Mouse (Mus musculus) frontal cortex, postnatal 25 days (tissue): ENCODE data around the gene Rsph14.
"Not testable (repeated sequence)": the region's sequence is repeated elsewhere in the genome, so short reads cannot be mapped to it uniquely, and the experiment has no call there.

Source experiments
- DNase-seq, 2 experiments: peaks; one replicate each; pipeline ENCODE4 v3.0.0; 2022; ENCODE audit warnings: low spot score in 2 of 2

Rsph14 gene

GRCm38 (mm10) chr10:75053655-75054054, 21.3 kb upstream of the Rsph14 start:
- DNase-seq: no peak

DNA sequence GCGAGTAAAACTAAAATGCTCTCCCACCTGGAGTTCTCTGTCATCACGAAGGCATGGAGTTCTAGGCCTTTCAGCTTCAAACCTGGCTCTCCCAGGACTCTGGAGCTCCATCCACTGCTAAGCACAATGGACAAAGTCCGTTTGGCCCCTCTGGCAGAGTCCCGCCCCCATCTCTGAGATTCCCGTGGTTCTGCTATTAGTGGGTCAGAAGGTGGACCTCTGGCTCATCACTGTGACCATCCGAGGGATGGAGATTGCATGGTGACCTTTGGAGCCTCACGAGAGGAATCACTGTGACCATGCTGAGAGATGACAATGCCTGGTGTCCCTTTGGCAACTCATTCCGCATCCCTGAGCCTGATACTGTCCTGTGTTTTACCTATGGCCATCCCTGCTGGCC, 20.5 kb upstream of the Rsph14 start:
- DNase-seq: no peak

- no peak for DNase-seq
These were observed 19.1 kb upstream of the Rsph14 start for GRCm38 (mm10) chr10:75051364-75052074.

GRCm38 (mm10) chr10:75048711-75049110, 16.3 kb upstream of the Rsph14 start:
- no peak for DNase-seq

DNA sequence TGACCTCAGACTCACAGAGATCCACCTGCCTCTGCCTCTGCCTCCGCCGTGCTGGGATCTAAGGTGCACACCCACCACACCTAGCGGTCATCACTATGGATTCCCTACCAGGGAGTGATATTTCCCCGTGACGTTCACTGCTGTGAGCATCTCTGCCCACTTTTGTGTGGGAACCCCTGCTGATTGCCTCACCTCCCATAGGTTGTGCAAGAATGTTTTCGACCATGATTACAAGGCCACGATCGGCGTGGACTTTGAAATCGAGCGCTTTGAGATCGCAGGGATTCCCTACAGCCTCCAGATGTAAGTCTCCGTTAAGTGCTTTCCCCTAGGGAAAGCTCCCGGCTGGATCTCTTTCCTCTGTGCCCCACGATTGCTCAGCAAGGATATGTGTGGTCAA, 13.4 kb upstream of the Rsph14 start:
- no peak for DNase-seq

DNA sequence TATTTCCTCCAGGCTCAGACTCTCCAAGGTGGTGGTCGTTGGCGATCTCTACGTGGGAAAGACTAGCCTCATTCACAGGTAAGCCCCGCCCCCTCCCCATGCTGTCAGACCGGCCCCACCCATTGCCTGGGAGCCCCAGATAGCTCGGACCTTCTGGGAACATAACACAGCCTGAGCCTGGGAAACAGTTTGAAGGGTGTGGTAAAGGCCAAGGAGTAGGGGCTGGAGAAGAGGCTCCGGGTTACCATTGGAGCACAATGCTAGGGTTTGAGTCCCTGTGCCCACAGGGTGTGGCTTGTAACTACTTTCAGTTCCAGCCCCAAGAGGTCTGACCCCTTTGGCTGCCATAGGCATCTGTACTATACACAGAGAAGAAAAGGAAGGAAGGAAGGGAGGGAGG, 12.1 kb upstream of the Rsph14 start:
- no peak for DNase-seq

- DNase-seq: not testable (repeated sequence)
These were observed 9.7 kb upstream of the Rsph14 start for GRCm38 (mm10) chr10:75042060-75042459.

DNA sequence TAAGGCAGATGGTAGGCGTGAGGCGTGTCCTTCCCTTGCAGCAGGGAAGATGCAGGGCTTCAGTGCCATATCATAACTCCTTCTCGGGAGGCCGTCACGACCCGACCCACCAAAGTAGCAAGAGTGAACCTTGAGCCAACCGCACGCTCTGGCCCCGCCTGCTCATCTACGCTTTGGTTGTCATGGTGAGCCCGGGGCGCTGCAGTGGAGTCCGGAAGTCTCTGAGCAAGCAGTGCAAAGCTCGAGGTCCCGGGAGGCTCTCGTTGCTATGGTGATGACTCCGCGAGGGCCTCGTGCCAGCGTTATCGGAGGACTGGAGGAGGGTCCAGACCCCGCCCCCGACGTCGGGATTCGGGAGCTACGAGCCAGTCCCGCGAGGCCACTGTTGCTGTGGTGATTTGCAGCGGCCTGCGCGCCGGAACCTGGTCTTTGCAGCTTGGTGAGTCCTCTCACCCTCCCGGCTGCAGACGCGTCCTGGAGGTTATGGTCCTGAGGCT, 4.5 kb upstream of the Rsph14 start, which contains the start of gene Rab36:
Gene Rab36 (plus strand): TSS at position 176 of the 497 bp plus-strand sequence.
- DNase-seq: peak; percentile 81 to 86

DNA sequence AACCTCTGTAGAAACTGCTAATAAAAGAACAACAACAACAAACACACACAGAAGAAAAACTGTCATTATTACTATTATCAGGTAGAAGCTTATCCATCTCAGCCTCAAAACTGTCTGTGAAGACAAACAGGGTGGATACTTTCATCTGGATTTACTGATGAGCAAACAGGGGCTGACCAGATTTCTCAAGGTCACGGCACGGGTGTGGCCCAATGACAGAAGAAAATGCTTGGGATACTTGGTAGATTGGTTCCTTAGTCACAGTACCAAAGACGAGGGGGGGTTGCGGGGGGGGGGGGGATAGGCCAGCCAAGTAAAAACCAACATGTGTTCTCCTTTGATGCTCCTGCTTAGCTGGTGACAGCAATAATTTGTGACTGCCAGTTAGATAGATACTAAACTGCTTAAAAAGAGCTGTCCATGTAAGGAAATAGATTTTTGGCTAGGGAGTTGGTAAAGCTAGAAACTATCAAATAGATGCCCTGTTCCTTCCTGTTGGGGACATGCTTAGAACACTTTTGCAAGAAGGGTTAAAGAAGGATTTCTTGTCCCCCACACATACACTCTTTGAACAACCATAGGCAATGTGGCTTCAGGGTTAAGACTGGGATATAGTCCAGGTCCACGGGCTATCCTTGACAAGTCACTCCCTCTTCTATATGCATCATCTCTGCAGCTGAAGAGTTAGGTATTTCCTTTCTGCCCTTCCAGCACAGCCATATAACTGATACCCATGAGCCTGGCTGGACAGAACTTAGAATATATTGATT, 856 bp downstream of the Rsph14 start:
- DNase-seq: no peak

- DNase-seq: no peak
These were observed 2.2 kb downstream of the Rsph14 start for GRCm38 (mm10) chr10:75030234-75030633.

DNA sequence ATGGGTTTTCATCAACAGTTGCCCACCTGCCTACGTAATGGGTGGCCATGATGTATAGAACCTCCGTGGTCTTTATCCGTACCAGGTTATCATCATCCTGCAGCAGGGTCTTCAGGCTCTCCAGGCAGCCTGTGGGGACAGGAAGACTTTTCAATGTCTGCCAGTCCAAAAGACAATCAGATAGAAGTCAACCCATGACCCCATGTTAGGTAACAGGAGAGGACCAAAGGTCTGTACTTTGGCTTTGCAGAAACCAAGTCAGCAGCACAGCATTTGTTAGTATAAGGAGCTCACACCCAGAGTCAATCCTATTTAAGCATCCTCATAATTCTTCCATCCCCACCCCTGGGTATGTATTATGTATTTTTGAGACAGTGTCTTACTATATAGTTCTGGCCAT, 2.7 kb downstream of the Rsph14 start:
- DNase-seq: no peak

GRCm38 (mm10) chr10:75028743-75029142, 3.6 kb downstream of the Rsph14 start:
- DNase-seq: no peak

GRCm38 (mm10) chr10:75026491-75026890, 5.9 kb downstream of the Rsph14 start:
- no peak for DNase-seq

- peak; percentile 85 to 87 for DNase-seq
These were observed 11.2 kb downstream of the Rsph14 start for GRCm38 (mm10) chr10:75021138-75021537.

GRCm38 (mm10) chr10:75020271-75020670, 12.1 kb downstream of the Rsph14 start:
- DNase-seq: no peak

DNA sequence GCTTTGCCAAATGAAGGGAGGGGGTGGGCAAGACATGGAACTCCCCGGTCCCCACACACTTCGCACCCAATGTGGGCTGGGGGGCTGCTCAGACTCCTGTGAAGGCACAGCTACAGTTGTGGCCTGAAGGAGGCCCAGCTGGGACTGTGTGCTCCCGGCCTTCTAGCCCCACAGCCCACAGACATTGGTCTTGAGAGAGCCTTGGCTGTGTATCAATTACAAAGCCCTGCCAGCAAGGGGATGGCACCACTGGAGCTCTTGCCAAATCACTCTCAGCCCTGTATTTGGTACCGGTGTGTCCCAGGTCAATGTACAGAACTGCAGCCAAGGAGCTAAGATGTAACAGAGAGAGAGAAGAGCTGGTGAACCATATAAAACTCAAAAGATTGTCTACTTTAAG, 15.9 kb downstream of the Rsph14 start:
- DNase-seq: no peak

DNA sequence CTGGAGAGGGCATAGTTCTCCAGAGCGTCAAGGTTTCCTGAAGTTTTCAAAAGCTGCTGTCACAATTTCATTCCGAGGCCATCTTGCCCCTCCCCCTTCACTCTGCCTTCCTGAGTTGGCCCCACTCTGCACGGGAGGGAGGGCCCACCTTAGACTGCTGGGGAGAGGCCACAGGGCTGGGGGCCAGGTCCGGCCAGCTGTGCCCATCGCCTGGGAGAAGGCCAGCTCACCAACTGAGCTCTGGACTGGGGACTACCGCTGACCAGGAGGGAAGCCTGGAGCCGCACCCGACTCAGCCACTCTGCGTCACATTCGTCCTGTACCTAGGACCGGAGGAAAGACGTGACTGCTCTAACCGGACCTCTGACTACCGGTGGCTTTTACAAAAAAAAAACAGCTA, 16.9 kb downstream of the Rsph14 start:
- DNase-seq: no peak

GRCm38 (mm10) chr10:75010704-75011103, 21.7 kb downstream of the Rsph14 start:
- no peak for DNase-seq

DNA sequence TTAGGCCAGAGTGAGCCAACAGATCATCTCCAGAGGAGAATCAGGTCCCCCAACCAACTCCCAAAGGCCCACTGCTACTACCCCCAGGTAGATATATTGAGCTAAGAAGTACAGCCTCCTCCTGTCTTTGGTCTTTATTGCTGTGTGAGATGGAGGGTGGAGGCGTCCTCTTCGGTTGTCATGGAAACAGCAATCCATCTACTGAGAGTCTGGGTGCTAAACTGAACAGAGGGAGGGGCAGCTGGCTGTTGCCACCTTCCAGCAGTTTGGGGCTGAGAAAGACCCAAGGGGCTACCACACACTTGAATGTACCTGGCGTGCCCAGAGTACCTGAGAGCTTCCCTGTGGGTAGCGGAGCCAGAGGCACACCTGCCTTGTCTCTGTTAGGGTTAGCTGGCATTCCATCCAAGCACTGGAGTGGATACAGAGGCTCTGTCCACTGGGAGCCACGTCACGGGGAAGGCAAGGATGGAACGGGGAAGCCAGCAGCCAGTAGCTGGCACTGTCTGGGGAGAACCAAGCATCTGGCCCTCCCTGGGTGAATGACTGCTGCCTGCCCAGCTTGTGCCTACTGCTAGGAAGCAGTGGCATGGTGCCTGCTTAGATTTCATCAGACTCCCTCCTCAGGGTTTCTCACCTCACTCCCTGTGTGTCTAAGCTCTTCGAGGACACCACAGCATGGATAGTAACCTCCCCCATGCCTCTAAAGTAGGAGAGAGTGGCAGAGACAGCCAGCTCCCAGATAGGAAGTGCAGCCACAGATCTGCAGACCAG, 25.3 kb downstream of the Rsph14 start:
- DNase-seq: peak; percentile 33 to 42

DNA sequence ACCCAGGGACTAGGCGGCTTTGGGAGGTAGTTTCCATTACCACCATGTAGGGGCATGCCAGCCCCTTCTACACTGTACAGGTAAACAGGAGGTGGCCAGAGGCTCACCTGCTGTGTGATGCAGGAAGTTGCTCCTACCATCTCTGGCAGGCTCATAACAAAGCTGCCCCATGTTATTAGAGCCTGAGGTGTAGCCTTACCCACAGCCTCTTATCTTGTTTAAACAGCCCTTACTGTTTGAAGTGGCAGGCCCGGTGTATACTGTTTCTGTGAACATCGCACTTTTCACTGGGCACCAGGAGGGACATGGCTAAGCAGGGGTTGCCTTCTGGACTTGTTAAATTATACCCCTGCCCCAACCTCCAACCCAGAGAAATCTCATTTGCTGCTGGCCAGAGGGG, 28.3 kb downstream of the Rsph14 start:
- DNase-seq: no peak

GRCm38 (mm10) chr10:75001391-75001790, 31.0 kb downstream of the Rsph14 start:
- DNase-seq: no peak

DNA sequence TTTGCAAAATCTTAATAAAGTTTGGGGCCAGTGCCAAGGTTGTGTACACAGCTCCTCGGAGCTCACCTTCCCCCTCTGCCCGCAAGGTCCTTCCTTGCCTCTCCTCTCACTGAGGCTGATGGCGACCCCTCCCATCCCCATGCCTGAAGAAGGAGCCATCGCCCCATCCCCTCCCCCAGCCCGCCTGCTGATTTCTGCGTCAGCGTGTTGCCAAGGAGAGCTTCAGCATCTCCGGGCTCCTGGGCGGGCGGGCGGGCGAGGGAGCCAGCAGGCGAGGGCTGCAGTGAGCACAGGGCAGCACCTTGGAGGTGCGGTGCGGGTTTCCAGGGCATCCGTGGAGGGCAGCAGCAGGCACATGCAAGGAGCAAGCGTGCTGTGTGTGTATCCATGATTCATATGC, 37.0 kb downstream of the Rsph14 start:
- DNase-seq: peak in 1 of 2 experiments; percentile 38
